Mouse (Mus musculus) leukemia stem cell, adult 10-12 weeks (primary cell): ENCODE measurements around the gene Otop1. TPM values are rescaled to one million over a fixed set of nuclear protein-coding genes. Genes with fewer than 3 reads are reported as not detected.

ENCODE experiments used
- polyA plus RNA-seq: library from polyadenylated mRNA; stranded (reverse); fragments of >175 nt; gene quantifications from 2 replicates; pipeline ENCODE4 v1.2.3, GENCODE M21; 2012; ENCODE audit warnings: low replicate concordance

The Otop1 gene
- not detected in 2 replicates for polyA plus RNA-seq

DNA sequence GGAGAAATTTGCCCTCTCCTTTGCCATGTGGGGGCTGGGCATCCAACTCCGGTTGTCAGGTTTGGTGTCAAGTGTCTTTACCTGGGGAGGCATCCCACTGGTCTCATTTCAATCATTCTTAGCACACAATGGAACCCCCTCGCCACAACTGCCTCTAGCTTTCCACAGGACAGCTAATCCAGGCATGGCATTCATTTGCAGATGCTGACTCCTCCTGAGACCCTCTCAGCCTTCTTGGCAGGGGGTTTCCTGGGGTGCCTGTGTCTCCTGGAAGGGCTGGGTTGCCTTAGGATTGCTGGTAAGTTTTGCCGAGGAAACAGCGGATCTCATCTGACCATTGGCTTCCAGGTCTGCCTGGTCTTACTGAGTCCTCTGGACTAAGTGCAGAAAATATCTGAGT lies at the start of gene Otop1:
Otop1 (plus strand) TSS at position 202 of the 400 bp plus-strand sequence.

DNA sequence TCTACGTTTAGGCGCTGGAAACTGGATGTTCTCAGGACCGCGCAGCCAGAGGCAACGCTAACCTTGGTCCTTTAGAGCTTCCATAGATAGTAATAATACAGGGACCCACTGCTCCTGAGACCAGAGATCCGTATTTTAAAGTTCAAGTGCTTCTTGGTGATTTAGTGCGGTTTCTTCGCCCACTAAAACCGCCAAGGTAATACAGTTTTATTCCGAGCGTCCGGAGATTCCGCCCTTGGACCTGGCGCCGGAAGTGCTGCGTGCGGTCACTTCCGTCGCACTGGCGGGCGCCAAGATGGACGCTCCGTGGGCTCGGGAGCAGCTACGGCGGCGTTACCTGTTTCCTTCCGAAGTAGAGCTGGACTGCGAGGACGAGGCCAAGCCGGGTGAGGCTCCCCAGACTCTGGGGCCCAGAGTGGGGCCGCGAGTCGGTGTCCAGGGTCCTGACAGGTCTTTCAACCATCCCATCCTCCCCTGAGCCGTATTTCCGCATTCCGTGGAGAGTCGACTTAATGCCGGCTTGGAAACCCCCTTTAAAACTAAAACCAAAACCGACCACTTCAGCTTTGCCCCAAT lies 15.6 kb upstream of the Otop1 start, which contains the start of gene Tmem128:
Tmem128 (plus strand) TSS at position 79 of the 576 bp plus-strand sequence.

DNA sequence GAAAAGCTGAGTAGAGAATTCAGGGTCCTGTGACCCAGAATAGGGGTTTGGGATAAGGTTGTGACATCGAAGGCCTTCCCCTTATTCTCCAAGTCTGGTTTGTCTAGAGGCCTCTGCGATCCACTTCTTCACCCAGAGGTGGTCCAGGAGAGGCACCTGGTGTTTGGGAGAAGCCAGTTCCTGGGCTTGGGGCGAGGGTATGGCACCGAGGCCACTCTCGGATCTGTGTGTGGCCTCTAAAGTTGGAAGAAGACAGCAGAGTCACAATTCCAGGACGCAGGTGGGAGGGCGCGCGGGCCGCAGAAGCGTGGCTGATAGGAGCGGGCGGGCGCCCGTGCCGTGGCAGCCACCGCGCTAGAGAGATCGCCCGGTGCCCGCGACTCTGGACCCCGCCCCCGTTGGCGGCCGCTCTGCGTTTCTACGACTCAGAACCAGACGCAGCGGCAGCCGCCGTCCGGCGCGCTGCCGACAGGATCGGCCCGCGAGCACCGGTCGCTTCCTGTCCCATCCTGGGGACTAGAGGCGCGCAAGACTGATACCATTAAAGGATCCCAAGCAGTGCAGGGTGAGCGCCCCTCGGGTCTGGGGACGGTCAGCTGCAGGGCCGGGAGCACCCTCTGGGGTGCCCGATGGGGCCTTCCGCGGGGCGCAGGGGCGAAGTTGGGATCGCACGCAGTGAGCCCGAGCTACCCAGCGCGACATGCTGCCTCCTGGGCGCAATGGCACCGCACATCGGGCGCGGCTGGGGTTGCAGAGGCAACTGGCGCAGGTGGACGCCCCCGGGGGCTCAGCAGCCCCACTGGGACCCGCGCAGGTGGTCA lies 43.4 kb downstream of the Otop1 start, which contains the start of gene Drd5:
Drd5 (plus strand) TSS at position 402 of the 821 bp plus-strand sequence.

Other genes starting within 250 kb of the Otop1 start
- gene Stx18, start 237.2 kb upstream of the Otop1 start, polyA plus RNA-seq, result 7.1 and 11.5 TPM in 2 replicates
- 0.75 TPM in 1 of 2 replicates, not detected in the other for gene Nsg1, start 116.1 kb upstream of the Otop1 start, polyA plus RNA-seq
- gene Zbtb49, start 55.5 kb upstream of the Otop1 start, polyA plus RNA-seq, result 4.5 and 5.4 TPM in 2 replicates
- gene Lyar, start 55.5 kb upstream of the Otop1 start, polyA plus RNA-seq, result 89.7 and 120 TPM in 2 replicates
- 8.8 and 26.7 TPM in 2 replicates for gene Tmem128, start 15.8 kb upstream of the Otop1 start, polyA plus RNA-seq
- 0.07 TPM in 1 of 2 replicates, not detected in the other for gene Drd5, start 43.4 kb downstream of the Otop1 start, polyA plus RNA-seq
- gene Slc2a9, start 227.2 kb downstream of the Otop1 start, polyA plus RNA-seq, result 0.85 TPM in 1 of 2 replicates, not detected in the other